Mouse (Mus musculus) olfactory bulb, adult 2 months (tissue): ENCODE data around the gene Myo1g. TPM values are rescaled to one million over a fixed set of nuclear protein-coding genes. Genes with fewer than 3 reads are reported as not detected.

ENCODE experiments used
- H3K27ac ChIP-seq: fragments of 200-500 bp; 2 replicates; pipeline ENCODE4 v1.5.1; 2012; ENCODE audit warnings: low read depth, low read length; ENCODE audit not compliant: insufficient read depth
- H3K4me1 ChIP-seq: fragments of 200-500 bp; 2 replicates; pipeline ENCODE4 v1.6.1; 2012; ENCODE audit warnings: low read length; ENCODE audit not compliant: control insufficient read depth, insufficient read depth
- H3K4me3 ChIP-seq: fragments of 200-500 bp; 2 replicates; pipeline ENCODE4 v1.5.1; 2012; ENCODE audit warnings: mild to moderate bottlenecking, low read depth, low read length, moderate library complexity; ENCODE audit not compliant: insufficient read depth
- CTCF ChIP-seq: fragments of 200-500 bp; IDR thresholded peaks from 2 replicates; pipeline ENCODE4 v1.5.1; 2012; ENCODE audit warnings: low read depth, mild to moderate bottlenecking, low read length, moderate library complexity; ENCODE audit not compliant: insufficient read depth
- POLR2A ChIP-seq: fragments of 200-500 bp; IDR thresholded peaks from 2 replicates; pipeline ENCODE4 v1.6.1; 2012; ENCODE audit warnings: mild to moderate bottlenecking, low read depth, low read length, moderate library complexity; ENCODE audit not compliant: insufficient read depth
- WGBS: fragments of 180-500 bp; shearing (Covaris S2); methylation state at CpG from one replicate; pipeline ENCODE4 v1.1.7; 2018; 5-methylcytosine and 5-hydroxymethylcytosine counted together
- polyA plus RNA-seq: library from polyadenylated mRNA; stranded (reverse); fragments of >200 nt; gene quantifications from 2 replicates; pipeline ENCODE4 v1.2.4, GENCODE M21; 2012; ENCODE audit warnings: low replicate concordance; ENCODE audit not compliant: missing spikeins, insufficient read depth, insufficient read length

Gene Myo1g
- not detected in 2 replicates for polyA plus RNA-seq

GRCm38 (mm10) chr11:6520507-6521173 lies at the start of gene Myo1g:
Gene Myo1g (minus strand): TSS chr11:6520965.
- WGBS: 83% methylated on average over 7 of the region's 7 CpGs
- H3K4me1 ChIP-seq: no peaks in the 10 kb centered on the region
- H3K27ac ChIP-seq: no peak within 1 kb of the TSS
- no peak within 1 kb of the TSS for H3K4me3 ChIP-seq
- TF ChIP-seq POLR2A: no peak
- no peak for TF ChIP-seq CTCF

- Histone ChIP-seq H3K4me3 (no peak overlapping the region), H3K4me1 (peaks cover 18% of the 10 kb centered on the region), H3K27ac (peak overlapping the region; percentile 72)
- TF ChIP-seq POLR2A (no peak), CTCF (no peak)
- WGBS: 30% methylated on average over 3 of the region's 3 CpGs
These were observed 48.6 kb upstream of the Myo1g start for GRCm38 (mm10) chr11:6569410-6569777.

GRCm38 (mm10) chr11:6568584-6569409 lies 48.0 kb upstream of the Myo1g start:
- Histone ChIP-seq H3K4me1 (peaks cover 18% of the 10 kb centered on the region), H3K4me3 (no peak overlapping the region), H3K27ac (peak overlapping the region; percentile 72)
- TF ChIP-seq POLR2A (no peak), CTCF (no peak)
- 16% methylated on average over 11 of the region's 11 CpGs for WGBS

- H3K4me1 ChIP-seq: peaks cover 18% of the 10 kb centered on the region
- 64% methylated on average over 8 of the region's 8 CpGs for WGBS
These were observed 47.2 kb upstream of the Myo1g start for GRCm38 (mm10) chr11:6567951-6568350.

GRCm38 (mm10) chr11:6566496-6566895 lies 45.7 kb upstream of the Myo1g start:
- WGBS: 87% methylated on average over 4 of the region's 4 CpGs
- Histone ChIP-seq H3K27ac (no peak overlapping the region), H3K4me1 (peaks cover 18% of the 10 kb centered on the region), H3K4me3 (no peak overlapping the region)
- TF ChIP-seq POLR2A (no peak), CTCF (no peak)

More at GRCm38 (mm10) chr11:6567951-6568350, 47.2 kb upstream of the Myo1g start:
- Histone ChIP-seq H3K4me3 (no peak overlapping the region), H3K27ac (peak overlapping the region; percentile 41)
- TF ChIP-seq POLR2A: no peak
- no peak for TF ChIP-seq CTCF

- no peak for TF ChIP-seq POLR2A
- Histone ChIP-seq H3K27ac (no peak overlapping the region), H3K4me3 (no peak overlapping the region), H3K4me1 (peaks cover 3% of the 10 kb centered on the region)
- WGBS: 94% methylated on average over 4 of the region's 4 CpGs
These were observed 42.4 kb upstream of the Myo1g start for GRCm38 (mm10) chr11:6563201-6563600.

- Histone ChIP-seq H3K27ac (no peak overlapping the region), H3K4me3 (no peak overlapping the region), H3K4me1 (no peaks in the 10 kb centered on the region)
- TF ChIP-seq POLR2A (no peak), CTCF (no peak)
- WGBS: 90% methylated on average over 6 of the region's 6 CpGs
These were observed 41.6 kb upstream of the Myo1g start for GRCm38 (mm10) chr11:6562359-6562758.

- no peak for TF ChIP-seq POLR2A
- no peak for TF ChIP-seq CTCF
- H3K4me3 ChIP-seq: no peak overlapping the region
- 83% methylated on average over 4 of the region's 4 CpGs for WGBS
- no peaks in the 10 kb centered on the region for H3K4me1 ChIP-seq
- no peak overlapping the region for H3K27ac ChIP-seq
These were observed 40.7 kb upstream of the Myo1g start for GRCm38 (mm10) chr11:6561474-6561873.
